ENCODE assay signal across 37 mouse cellular contexts in the genomic region with DNA sequence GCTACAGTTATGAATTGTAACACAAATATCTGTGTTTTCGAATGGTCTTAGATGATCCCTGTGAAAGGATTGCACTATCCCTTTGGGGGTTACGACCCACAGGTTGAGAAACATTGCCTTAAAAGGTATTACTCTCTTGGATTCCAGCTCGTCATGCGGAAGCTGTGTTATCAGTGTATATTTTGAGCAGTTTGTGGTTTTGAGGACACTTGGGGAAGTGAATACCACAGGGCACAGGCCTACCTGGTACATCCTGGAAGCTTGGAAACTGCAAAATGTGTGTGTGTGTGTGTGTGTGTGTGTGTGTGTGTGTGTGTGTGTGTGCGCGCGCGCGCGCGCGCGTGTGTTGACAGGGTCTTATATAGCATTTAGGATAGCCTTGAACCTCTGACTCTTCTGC. TPM values are rescaled to one million over a fixed set of nuclear protein-coding genes. Genes with fewer than 3 reads are reported as not detected.
DNase-seq lines count a peak whose midpoint lies in the region; ATAC-seq and TF ChIP-seq lines count a peak whose summit lies in the region.
"Had no signal": no experiment of that assay in that cellular context is flagged by ENCODE, and none has a peak within 500 bp of the region (broad histone marks: within the 10 kb centered on the region; RNA-seq: fewer than 3 reads in every experiment).

No protein-coding gene starts in this region.

- DNase-seq in heart, postnatal 0 days (ENCODE audit: low spot score), result no peak
- no peak for DNase-seq in heart, postnatal 14 days
- DNase-seq in MEL-GATA-1-ER (ENCODE audit: extremely low read depth, low read depth), result peak; percentile 71
- no peak for DNase-seq in ovary, adult 18-20 months (ENCODE audit: low spot score)
- DNase-seq in urinary bladder, adult 18-20 months (ENCODE audit: low spot score in 2 of 2), result no peak
- DNase-seq: adrenal gland, adult 8-10 months; cerebellum, adult 2 months; cerebellum, postnatal 14 days; forebrain, postnatal 0 days; gastrocnemius, postnatal 14 days; kidney, adult 18-20 months; kidney, postnatal 36 days; layer of hippocampus, postnatal 36 days; left cerebral cortex, postnatal 4 days; liver, embryonic 13.5 days; lung, adult 2 months; lung, postnatal 10 days had no signal

- peaks cover 18% of the 10 kb centered on the region for H3K4me1 ChIP-seq in heart, postnatal 0 days (ENCODE audit: control insufficient read depth, insufficient read depth)
- peaks cover 5% of the 10 kb centered on the region for H3K4me1 ChIP-seq in ES-Bruce4 (ENCODE audit: control insufficient read depth, insufficient read depth, low read length)

- no peak overlapping the region for H3K4me3 ChIP-seq in heart, postnatal 0 days (ENCODE audit: low read depth, low read length)
- peak overlapping the region; percentile 78 for H3K4me3 ChIP-seq in ES-Bruce4 (ENCODE audit: low read depth, low read length)
- H3K4me3 ChIP-seq: embryonic facial prominence, embryonic 10.5 days; embryonic facial prominence, embryonic 15.5 days; forebrain, embryonic 12.5 days; heart, embryonic 15.5 days; liver, embryonic 13.5 days; midbrain, embryonic 12.5 days; neural tube, embryonic 13.5 days; stomach, embryonic 15.5 days had no signal

- TF ChIP-seq EP300 in heart, postnatal 0 days (IDR thresholded peaks at IDR 0.05; ENCODE audit: low read depth), result no peak
- no peak for TF ChIP-seq EP300 in ES-Bruce4 (IDR thresholded peaks at IDR 0.05; ENCODE audit: insufficient read depth, low read depth, low read length)

- peak overlapping the region; percentile 86 for H3K27ac ChIP-seq in heart, postnatal 0 days (ENCODE audit: low read depth)
- H3K27ac ChIP-seq in ES-Bruce4 (ENCODE audit: insufficient read depth, low read length), result peak overlapping the region; percentile 95
- H3K27ac ChIP-seq: embryonic facial prominence, embryonic 10.5 days; embryonic facial prominence, embryonic 15.5 days; forebrain, embryonic 12.5 days; hindbrain, embryonic 14.5 days; liver, embryonic 13.5 days; macrophage; midbrain, embryonic 12.5 days; neural tube, embryonic 13.5 days; stomach, embryonic 15.5 days had no signal

- H3K9ac ChIP-seq in heart, postnatal 0 days (replicated peaks; ENCODE audit: low read depth, low read length), result no peak overlapping the region
- H3K9ac ChIP-seq in ES-Bruce4 (ENCODE audit: low read depth, poor library complexity, severe bottlenecking), result peak overlapping the region; percentile 78
- H3K9ac ChIP-seq: embryonic facial prominence, embryonic 15.5 days; forebrain, embryonic 12.5 days; forebrain, postnatal 0 days; heart, embryonic 15.5 days; hindbrain, embryonic 14.5 days; liver, embryonic 13.5 days; midbrain, embryonic 12.5 days; neural tube, embryonic 13.5 days; stomach, embryonic 15.5 days had no signal

- H3K36me3 ChIP-seq in heart, postnatal 0 days (replicated peaks; ENCODE audit: control insufficient read depth, insufficient read depth, low read length), result no peaks in the 10 kb centered on the region
- no peaks in the 10 kb centered on the region for H3K36me3 ChIP-seq in ES-Bruce4 (ENCODE audit: control insufficient read depth, insufficient read depth, low read length, poor library complexity, severe bottlenecking)
- H3K36me3 ChIP-seq: embryonic facial prominence, embryonic 10.5 days; embryonic facial prominence, embryonic 15.5 days; forebrain, embryonic 12.5 days; heart, embryonic 15.5 days; liver, embryonic 13.5 days; midbrain, embryonic 12.5 days; neural tube, embryonic 13.5 days; stomach, embryonic 15.5 days had no signal

- no peak overlapping the region for H3K4me2 ChIP-seq in heart, postnatal 0 days (ENCODE audit: low read depth, low read length)
- H3K4me2 ChIP-seq: embryonic facial prominence, embryonic 15.5 days; forebrain, embryonic 12.5 days; heart, embryonic 15.5 days; hindbrain, embryonic 14.5 days; liver, embryonic 13.5 days; midbrain, embryonic 12.5 days; neural tube, embryonic 13.5 days; stomach, embryonic 15.5 days had no signal

- no peaks in the 10 kb centered on the region for H3K27me3 ChIP-seq in heart, postnatal 0 days (ENCODE audit: control insufficient read depth, insufficient read depth, low read length)
- H3K27me3 ChIP-seq in ES-Bruce4 (ENCODE audit: control insufficient read depth, insufficient read depth, low read length, poor library complexity, severe bottlenecking), result no peaks in the 10 kb centered on the region
- H3K27me3 ChIP-seq: CH12.LX had no signal

- intact Hi-C loops in heart, postnatal 14 days (cut with DNase I), result loop anchor here (5.0 to 10.0 kb wide), 3 partner anchors 170 to 537 kb away; partner anchors contain the start of gene Ngp

- no peak for ATAC-seq in heart, postnatal 0 days (ENCODE audit: insufficient read depth, low read depth)
- peak; percentile 63 for ATAC-seq in megakaryocyte progenitor cell, adult 5-6 weeks (replicated peaks; ENCODE audit: poor library complexity)
- ATAC-seq: forebrain, postnatal 0 days; inflammation-experienced regulatory T-cells, adult 6 months had no signal

- WGBS in heart, postnatal 0 days, result 83% methylated on average over 13 of the region's 13 CpGs

- no peak for TF ChIP-seq POLR2A in ES-Bruce4 (IDR thresholded peaks at IDR 0.05; ENCODE audit: insufficient read depth, low read length)

- no peak for TF ChIP-seq CTCF in heart, postnatal 0 days (IDR thresholded peaks at IDR 0.05; ENCODE audit: low read depth)
- no peak for TF ChIP-seq CTCF in ES-Bruce4 (IDR thresholded peaks at IDR 0.05; ENCODE audit: low read depth, low read length)

- no peaks in the 10 kb centered on the region for H3K9me3 ChIP-seq in heart, postnatal 0 days (replicated peaks; ENCODE audit: control insufficient read depth, low read length)
- no peaks in the 10 kb centered on the region for H3K9me3 ChIP-seq in ES-Bruce4 (replicated peaks; ENCODE audit: control insufficient read depth, insufficient read depth, low read length, poor library complexity, severe bottlenecking)
- H3K9me3 ChIP-seq: embryonic facial prominence, embryonic 10.5 days; embryonic facial prominence, embryonic 15.5 days; forebrain, embryonic 12.5 days; heart, embryonic 15.5 days; liver, embryonic 13.5 days; midbrain, embryonic 12.5 days; neural tube, embryonic 13.5 days; stomach, embryonic 15.5 days had no signal

RNA-seq across cellular contexts. Expression of gene Lrrc2, which starts 0.5 kb away (rescaled TPM):
- 7.1 and 11.4 TPM in 2 replicates for total RNA-seq in heart, postnatal 0 days (2014; rRNA removed; ENCODE audit: low replicate concordance)
- polyA plus RNA-seq in heart, postnatal 0 days (2015; fragmentation: Nextera tagmentation; extraction: Ambion mirVana), result 14.6 and 21.0 TPM in 2 replicates
- total RNA-seq in heart, postnatal 14 days (2021), result 10 to 100 TPM; 68.5 to 71.5 TPM
- polyA plus RNA-seq in ES-Bruce4 (2011; ENCODE audit: insufficient read depth, insufficient read length, low read depth, missing spikeins), result 5.8 and 11.9 TPM in 2 replicates
- 0.35 TPM in 1 of 2 replicates, not detected in the other for total RNA-seq in megakaryocyte progenitor cell, adult 5-6 weeks (2015)
- total RNA-seq in megakaryocyte progenitor cell, adult 5-6 weeks (2017), result not detected in 2 replicates
- polyA plus RNA-seq: forebrain, embryonic 12.5 days; macrophage; midbrain, embryonic 12.5 days; stomach, embryonic 15.5 days had no signal

RNA-seq across cellular contexts. Expression of gene Tdgf1, which starts 5.9 kb away (rescaled TPM):
- not detected in 2 replicates for total RNA-seq in heart, postnatal 0 days (2014; rRNA removed; ENCODE audit: low replicate concordance)
- not detected in 2 replicates for polyA plus RNA-seq in heart, postnatal 0 days (2015; fragmentation: Nextera tagmentation; extraction: Ambion mirVana)
- total RNA-seq in heart, postnatal 14 days (2021), result under 1 TPM in 1 of 2 experiments, not detected in 1; 0.10 TPM
- polyA plus RNA-seq in ES-Bruce4 (2011; ENCODE audit: insufficient read depth, insufficient read length, low read depth, missing spikeins), result 462 and 483 TPM in 2 replicates
- total RNA-seq in megakaryocyte progenitor cell, adult 5-6 weeks (2015), result not detected in 2 replicates
- not detected in 2 replicates for total RNA-seq in megakaryocyte progenitor cell, adult 5-6 weeks (2017)
- total RNA-seq: CH12.LX; forebrain, postnatal 0 days; gastrocnemius, postnatal 14 days; heart, adult 18-20 months; hematopoietic stem cell, adult 5-6 weeks had no signal
- polyA plus RNA-seq: C2C12; embryonic facial prominence, embryonic 10.5 days; forebrain, embryonic 12.5 days; heart, embryonic 15.5 days; kidney, embryonic 16.5 days; liver, embryonic 13.5 days; macrophage; midbrain, embryonic 12.5 days; stomach, embryonic 15.5 days had no signal

RNA-seq across cellular contexts. Expression of gene Fam240a, which starts 35.2 kb away (rescaled TPM):
- total RNA-seq in heart, postnatal 0 days (2014; rRNA removed; ENCODE audit: low replicate concordance), result not detected in 2 replicates
- polyA plus RNA-seq in heart, postnatal 0 days (2015; fragmentation: Nextera tagmentation; extraction: Ambion mirVana), result not detected in 2 replicates
- total RNA-seq in heart, postnatal 14 days (2021), result not detected
- not detected in 2 replicates for polyA plus RNA-seq in ES-Bruce4 (2011; ENCODE audit: insufficient read depth, insufficient read length, low read depth, missing spikeins)
- total RNA-seq in megakaryocyte progenitor cell, adult 5-6 weeks (2015), result not detected in 2 replicates
- total RNA-seq in megakaryocyte progenitor cell, adult 5-6 weeks (2017), result not detected in 2 replicates
- total RNA-seq: adrenal gland, adult 8-10 months; adrenal gland, postnatal 4 days; CH12.LX; forebrain, postnatal 0 days; heart, adult 18-20 months; hematopoietic stem cell, adult 5-6 weeks; layer of hippocampus, adult 8-10 months; layer of hippocampus, postnatal 36 days; left cerebral cortex, postnatal 4 days had no signal
- polyA plus RNA-seq: C2C12; cerebellum, adult 2 months; embryonic facial prominence, embryonic 10.5 days; embryonic facial prominence, embryonic 15.5 days; forebrain, embryonic 12.5 days; heart, embryonic 15.5 days; hindbrain, embryonic 14.5 days; inflammation-experienced regulatory T-cells, adult 6 months; kidney, embryonic 16.5 days; limb, embryonic 14.5 days; liver, embryonic 13.5 days; lung, adult 2 months; macrophage; midbrain, embryonic 12.5 days; neural tube, embryonic 13.5 days; stomach, embryonic 15.5 days had no signal

RNA-seq across cellular contexts. Expression of gene Rtp3, which starts 38.5 kb away (rescaled TPM):
- 0.46 and 1.4 TPM in 2 replicates for total RNA-seq in heart, postnatal 0 days (2014; rRNA removed; ENCODE audit: low replicate concordance)
- 0.21 and 0.26 TPM in 2 replicates for polyA plus RNA-seq in heart, postnatal 0 days (2015; fragmentation: Nextera tagmentation; extraction: Ambion mirVana)
- total RNA-seq in heart, postnatal 14 days (2021), result 1 to 10 TPM; 3.0 to 5.2 TPM
- polyA plus RNA-seq in ES-Bruce4 (2011; ENCODE audit: insufficient read depth, insufficient read length, low read depth, missing spikeins), result not detected in 2 replicates
- not detected in 2 replicates for total RNA-seq in megakaryocyte progenitor cell, adult 5-6 weeks (2015)
- not detected in 2 replicates for total RNA-seq in megakaryocyte progenitor cell, adult 5-6 weeks (2017)
- total RNA-seq: CH12.LX; forebrain, postnatal 0 days; hematopoietic stem cell, adult 5-6 weeks had no signal
- polyA plus RNA-seq: C2C12; embryonic facial prominence, embryonic 15.5 days; forebrain, embryonic 12.5 days; forebrain, postnatal 0 days; hindbrain, embryonic 14.5 days; inflammation-experienced regulatory T-cells, adult 6 months; macrophage; midbrain, embryonic 12.5 days; neural tube, embryonic 13.5 days had no signal
